Mouse (Mus musculus) kidney, adult 2 months (tissue): ENCODE data around the gene G6pc3.

ENCODE experiments used
- CTCF ChIP-seq: fragments of 200-500 bp; conservative IDR thresholded peaks from 2 replicates; pipeline ENCODE4 v1.5.1; 2011; ENCODE audit warnings: low read depth, mild to moderate bottlenecking, control low read depth, low read length, moderate library complexity, mixed read lengths; ENCODE audit not compliant: insufficient read depth, insufficient read length
- POLR2A ChIP-seq: fragments of 200-500 bp; IDR thresholded peaks from one replicate; pipeline ENCODE4 v1.6.1; 2011; ENCODE audit warnings: low read depth, low read length, control low read depth

DNA sequence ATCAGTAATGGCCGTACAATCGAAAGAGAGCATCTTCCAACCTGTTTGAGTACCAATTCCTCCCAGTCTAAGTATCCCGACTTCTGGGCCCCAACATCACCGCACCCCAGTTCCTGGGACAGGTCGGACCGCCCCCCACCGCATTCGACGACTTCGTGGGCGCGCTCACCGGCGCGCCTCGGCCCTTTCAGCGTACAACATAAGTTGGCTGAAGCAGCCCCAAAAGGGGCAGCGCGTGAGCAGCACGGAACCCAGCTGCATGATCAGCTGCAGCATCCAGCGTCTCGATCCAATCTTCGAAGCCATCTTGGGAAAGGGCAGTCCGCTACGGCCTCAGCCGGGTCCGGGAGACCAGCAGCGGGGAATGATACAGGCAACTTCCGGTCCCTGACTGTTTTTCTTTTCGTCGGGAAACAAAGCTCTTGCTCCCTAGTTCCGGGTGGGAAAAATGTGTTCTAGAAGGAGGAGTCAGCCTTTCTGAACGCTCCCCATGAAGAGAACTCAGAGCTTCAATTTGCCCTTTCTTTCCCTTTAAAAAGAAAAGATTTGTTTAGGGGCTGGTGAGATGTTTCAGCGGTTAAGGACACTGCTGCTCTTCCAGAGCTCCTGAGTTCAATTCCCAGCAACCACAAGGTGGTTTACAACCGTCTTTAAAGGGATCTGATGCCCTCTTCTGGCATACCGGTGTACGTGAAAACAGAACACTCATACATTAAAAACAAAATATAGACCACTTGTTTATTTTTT lies 33.2 kb upstream of the G6pc3 start, which contains the start of gene Tmem101:
- TF ChIP-seq CTCF (peak; percentile 33), POLR2A (peak; percentile 44)
